17 mouse cellular contexts compared by ENCODE assay signal in genomic region chr4:154386810-154387209, GRCm38 (mm10). TPM values are rescaled to one million over a fixed set of nuclear protein-coding genes. Genes with fewer than 3 reads are reported as not detected.
DNase-seq lines count a peak whose midpoint lies in the region; ATAC-seq and TF ChIP-seq lines count a peak whose summit lies in the region.
"Had no signal": no experiment of that assay in that cellular context is flagged by ENCODE, and none has a peak within 500 bp of the region (broad histone marks: within the 10 kb centered on the region; RNA-seq: fewer than 3 reads in every experiment).

No protein-coding gene starts in this region.

- ATAC-seq in heart, embryonic 15.5 days (replicated peaks; ENCODE audit: insufficient number of reproducible peaks, insufficient read depth, low FRiP score, low read depth), result no peak
- no peak for ATAC-seq in lung, embryonic 14.5 days (ENCODE audit: insufficient read depth)
- no peak for ATAC-seq in limb, embryonic 11.5 days (ENCODE audit: insufficient number of reproducible peaks, low FRiP score, low TSS enrichment, low read depth)

- peaks cover 47% of the 10 kb centered on the region for H3K4me1 ChIP-seq in heart, embryonic 15.5 days (replicated peaks)
- no peaks in the 10 kb centered on the region for H3K4me1 ChIP-seq in heart, adult 2 months (ENCODE audit: control insufficient read depth, insufficient read depth, low read length)
- H3K4me1 ChIP-seq in lung, embryonic 14.5 days (ENCODE audit: insufficient read depth), result peaks cover 24% of the 10 kb centered on the region
- peaks cover 69% of the 10 kb centered on the region for H3K4me1 ChIP-seq in limb, embryonic 11.5 days (ENCODE audit: control insufficient read depth, insufficient read depth, low read length)

- no peaks in the 10 kb centered on the region for H3K36me3 ChIP-seq in heart, embryonic 15.5 days
- H3K36me3 ChIP-seq in heart, adult 2 months (ENCODE audit: control insufficient read depth, insufficient read depth, low read length), result no peaks in the 10 kb centered on the region
- no peaks in the 10 kb centered on the region for H3K36me3 ChIP-seq in lung, embryonic 14.5 days (ENCODE audit: insufficient read depth)
- no peaks in the 10 kb centered on the region for H3K36me3 ChIP-seq in limb, embryonic 11.5 days (ENCODE audit: control insufficient read depth, insufficient read depth, low read length)

- no peak for TF ChIP-seq POLR2A in heart, adult 2 months (IDR thresholded peaks at IDR 0.05; ENCODE audit: insufficient read depth, low read depth, low read length)

- TF ChIP-seq EP300 in heart, adult 2 months (IDR thresholded peaks at IDR 0.05; ENCODE audit: insufficient read depth, low read depth, low read length), result no peak

- peak overlapping the region; percentile 36 for H3K27ac ChIP-seq in heart, embryonic 15.5 days
- H3K27ac ChIP-seq in heart, adult 2 months, result no peak overlapping the region
- H3K27ac ChIP-seq in lung, embryonic 14.5 days (ENCODE audit: low read depth), result peak overlapping the region; percentile 27; the same call in 1 of the 2 replicates
- H3K27ac ChIP-seq in limb, embryonic 11.5 days (replicated peaks; ENCODE audit: low read depth, low read length), result peak overlapping the region; percentile 72; the same call in 1 of the 2 replicates

- no peak overlapping the region for H3K9ac ChIP-seq in heart, embryonic 15.5 days
- no peak overlapping the region for H3K9ac ChIP-seq in heart, adult 2 months (ENCODE audit: low read depth, low read length)
- H3K9ac ChIP-seq in lung, embryonic 14.5 days, result peak overlapping the region; percentile 31; the same call in 1 of the 2 replicates
- H3K9ac ChIP-seq in limb, embryonic 11.5 days (ENCODE audit: low read length), result no peak overlapping the region

- intact Hi-C loops in heart, adult 2 months (cut with DNase I), result no loop called here

- WGBS in heart, embryonic 15.5 days, result 35% methylated on average over 8 of the region's 8 CpGs
- WGBS in heart, adult 2 months, result 51% methylated on average over 8 of the region's 8 CpGs
- WGBS in lung, embryonic 14.5 days, result 23% methylated on average over 8 of the region's 8 CpGs
- WGBS in limb, embryonic 11.5 days, result 37% methylated on average over 8 of the region's 8 CpGs

- peaks cover 12% of the 10 kb centered on the region; the same call in 1 of the 2 replicates for H3K27me3 ChIP-seq in heart, embryonic 15.5 days
- no peaks in the 10 kb centered on the region for H3K27me3 ChIP-seq in heart, adult 2 months (ENCODE audit: control insufficient read depth, insufficient read depth, low read length)
- H3K27me3 ChIP-seq in lung, embryonic 14.5 days (ENCODE audit: insufficient read depth, low read length), result no peaks in the 10 kb centered on the region
- no peaks in the 10 kb centered on the region for H3K27me3 ChIP-seq in limb, embryonic 11.5 days (ENCODE audit: control insufficient read depth, insufficient read depth, low read length)

- no peak for TF ChIP-seq CTCF in heart, adult 2 months (IDR thresholded peaks at IDR 0.05)
- TF ChIP-seq CTCF in lung, embryonic 14.5 days (IDR thresholded peaks at IDR 0.05; ENCODE audit: low read depth), result no peak

- H3K9me3 ChIP-seq in heart, embryonic 15.5 days (replicated peaks), result no peaks in the 10 kb centered on the region
- no peaks in the 10 kb centered on the region for H3K9me3 ChIP-seq in lung, embryonic 14.5 days (ENCODE audit: low read depth, low read length)
- H3K9me3 ChIP-seq in limb, embryonic 11.5 days (ENCODE audit: control insufficient read depth, low read length), result no peaks in the 10 kb centered on the region

- peak; percentile 49 for DNase-seq in embryo, embryonic 10.5 days (ENCODE audit: low spot score)
- no peak for DNase-seq in embryo, embryonic 11 days
- DNase-seq in heart, adult 2 months, result no peak
- no peak for DNase-seq in lung, embryonic 14.5 days
- no peak for DNase-seq in lung, postnatal 4 days
- peak; percentile 43 for DNase-seq in limb, embryonic 11.5 days (ENCODE audit: low spot score)
- DNase-seq in right cerebral cortex, postnatal 4 days, result no peak
- DNase-seq: adrenal gland, adult 2 months; cerebellum, adult 9-11 months; kidney, postnatal 36 days; lung, adult 18-20 months had no signal

- no peak overlapping the region for H3K4me3 ChIP-seq in heart, embryonic 15.5 days
- H3K4me3 ChIP-seq in heart, adult 2 months, result no peak overlapping the region
- no peak overlapping the region for H3K4me3 ChIP-seq in lung, embryonic 14.5 days (ENCODE audit: low read depth, low read length)
- H3K4me3 ChIP-seq in limb, embryonic 11.5 days (ENCODE audit: low read depth, low read length), result no peak overlapping the region

- no peak overlapping the region for H3K4me2 ChIP-seq in heart, embryonic 15.5 days
- H3K4me2 ChIP-seq in lung, embryonic 14.5 days, result no peak overlapping the region
- H3K4me2 ChIP-seq in limb, embryonic 11.5 days (ENCODE audit: low read depth, severe bottlenecking), result no peak overlapping the region

- H3K79me2 ChIP-seq in heart, adult 2 months (replicated peaks; ENCODE audit: control insufficient read depth, insufficient read depth, low read length), result no peaks in the 10 kb centered on the region

RNA-seq across cellular contexts. Expression of gene B230104I21Rik, which starts 50.9 kb away (rescaled TPM):
- not detected in 2 replicates for polyA plus RNA-seq in heart, embryonic 15.5 days (2015; fragmentation: Nextera tagmentation; extraction: Ambion mirVana)
- not detected for total RNA-seq in heart, adult 2 months (2021)
- not detected in 2 replicates for polyA plus RNA-seq in heart, adult 2 months (2012; rRNA removed)
- polyA plus RNA-seq in lung, embryonic 14.5 days (2014; fragmentation: Nextera tagmentation; extraction: Ambion mirVana), result not detected in 2 replicates
- 0.17 TPM in 1 of 2 replicates, not detected in the other for polyA plus RNA-seq in limb, embryonic 11.5 days (2014; fragmentation: Nextera tagmentation; extraction: Ambion mirVana)
- total RNA-seq: adrenal gland, adult 2 months; granulocyte monocyte progenitor cell, adult 5-6 weeks; left cerebral cortex, postnatal 36 days; megakaryocyte progenitor cell, adult 5-6 weeks; neutrophil, adult 5-6 weeks had no signal
- polyA plus RNA-seq: adrenal gland, adult 2 months; urinary bladder, adult 2 months had no signal

Comparison
In these comparisons a context has a peak if more than half of its experiments do, and no peak if none do; other contexts are left out.
1. DNase-seq: peak in embryo, embryonic 10.5 days (single experiment) and limb, embryonic 11.5 days (single experiment); none in embryo, embryonic 11 days (single experiment), heart, adult 2 months (0 of 2), lung, embryonic 14.5 days (single experiment), lung, postnatal 4 days (0 of 2) and right cerebral cortex, postnatal 4 days (single experiment).